Mouse (Mus musculus): ENCODE measurements at regions not wholly inside any gene's neighbourhood (a gene's known extent, or its start where the extent isn't known, plus 50 kb on each side); places are given as distances from the start of the nearest gene placed in this dataset.
"Not testable (repeated sequence)": the region's sequence is repeated elsewhere in the genome, so short reads cannot be mapped to it uniquely, and the experiment has no call there.

GRCm38 (mm10) chr13:83739131-83739530 lies 235.3 kb downstream of the Mef2c start:
- no peak for ATAC-seq (replicated peaks in 1 of 2; ENCODE audit: insufficient read depth in 1 of 2, low FRiP score in 2 of 2, low TSS enrichment in 1 of 2, low read depth in 1 of 2, poor library complexity in 2 of 2, severe bottlenecking in 2 of 2)

GRCm38 (mm10) chr13:83739541-83740061 lies 235.8 kb downstream of the Mef2c start:
- peak; percentile 15 to 41; a peak in 1 of 4 replicates for ATAC-seq (replicated peaks in 1 of 2; ENCODE audit: insufficient read depth in 1 of 2, low FRiP score in 2 of 2, low TSS enrichment in 1 of 2, low read depth in 1 of 2, poor library complexity in 2 of 2, severe bottlenecking in 2 of 2)

DNA sequence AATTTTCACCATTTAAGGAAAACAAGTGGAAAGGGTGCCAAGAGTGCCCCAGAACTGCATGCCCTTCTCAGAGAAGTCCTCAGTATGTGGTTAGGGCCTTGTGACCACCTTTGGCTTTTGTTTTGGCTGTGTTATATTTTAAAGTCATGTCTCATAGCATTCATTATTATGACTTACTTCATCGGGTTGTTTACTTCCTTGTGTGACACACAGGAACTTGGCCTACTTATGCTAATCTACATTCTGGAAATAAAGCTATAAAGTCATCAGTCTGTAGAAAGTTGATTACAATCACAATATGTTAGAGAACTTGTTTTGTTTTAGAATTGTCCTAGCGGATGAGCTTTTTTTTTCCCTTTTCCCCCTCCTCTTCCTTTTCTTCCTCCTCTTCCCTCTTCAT lies 236.3 kb downstream of the Mef2c start:
- no peak for ATAC-seq (replicated peaks in 1 of 2; ENCODE audit: insufficient read depth in 1 of 2, low FRiP score in 2 of 2, low TSS enrichment in 1 of 2, low read depth in 1 of 2, poor library complexity in 2 of 2, severe bottlenecking in 2 of 2)

- ATAC-seq (replicated peaks in 1 of 2; ENCODE audit: insufficient read depth in 1 of 2, low FRiP score in 2 of 2, low TSS enrichment in 1 of 2, low read depth in 1 of 2, poor library complexity in 2 of 2, severe bottlenecking in 2 of 2), result no peak
Measured at GRCm38 (mm10) chr13:83740771-83741170, 236.9 kb downstream of the Mef2c start.

DNA sequence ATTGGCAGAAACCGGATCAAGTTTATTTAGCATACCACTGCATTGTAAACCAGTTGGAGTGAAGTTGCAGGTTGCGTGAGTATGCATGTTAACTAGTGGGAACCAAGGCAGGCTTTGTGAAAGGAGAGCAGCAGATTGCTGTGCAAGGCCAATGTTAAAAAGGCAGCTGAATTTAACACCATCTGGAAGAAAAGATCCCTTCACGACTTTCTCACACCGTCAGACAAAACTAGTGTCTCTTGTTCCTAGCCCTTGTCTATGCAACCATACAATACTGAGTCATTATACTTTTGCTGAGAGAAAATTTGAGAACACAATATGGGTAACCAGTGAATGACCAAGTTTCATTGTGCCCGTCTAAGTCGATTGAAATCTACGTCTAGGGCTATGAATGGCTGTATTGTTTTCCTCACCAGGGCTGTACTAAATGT lies 237.8 kb downstream of the Mef2c start:
- ATAC-seq (replicated peaks in 1 of 2; ENCODE audit: insufficient read depth in 1 of 2, low FRiP score in 2 of 2, low TSS enrichment in 1 of 2, low read depth in 1 of 2, poor library complexity in 2 of 2, severe bottlenecking in 2 of 2), result no peak

DNA sequence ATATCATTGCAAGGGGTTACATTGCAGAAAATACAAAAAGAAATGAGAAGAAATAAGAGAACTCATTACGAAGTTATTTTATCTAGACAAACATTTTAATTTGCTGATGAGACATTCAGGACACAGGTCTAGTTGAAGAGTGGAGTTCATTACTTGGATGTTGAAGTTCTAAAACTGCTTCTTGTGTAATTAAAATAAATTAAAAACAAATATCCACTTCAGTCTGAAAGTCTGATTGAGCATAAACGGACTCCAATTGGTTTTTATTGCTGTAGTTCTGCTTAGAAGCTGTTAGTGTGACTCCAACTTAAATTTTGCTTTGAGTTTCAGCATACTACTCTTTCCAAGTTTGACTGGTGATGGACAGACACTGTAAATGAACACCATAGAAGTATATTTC lies 238.3 kb downstream of the Mef2c start:
- no peak for ATAC-seq (replicated peaks in 1 of 2; ENCODE audit: insufficient read depth in 1 of 2, low FRiP score in 2 of 2, low TSS enrichment in 1 of 2, low read depth in 1 of 2, poor library complexity in 2 of 2, severe bottlenecking in 2 of 2)

DNA sequence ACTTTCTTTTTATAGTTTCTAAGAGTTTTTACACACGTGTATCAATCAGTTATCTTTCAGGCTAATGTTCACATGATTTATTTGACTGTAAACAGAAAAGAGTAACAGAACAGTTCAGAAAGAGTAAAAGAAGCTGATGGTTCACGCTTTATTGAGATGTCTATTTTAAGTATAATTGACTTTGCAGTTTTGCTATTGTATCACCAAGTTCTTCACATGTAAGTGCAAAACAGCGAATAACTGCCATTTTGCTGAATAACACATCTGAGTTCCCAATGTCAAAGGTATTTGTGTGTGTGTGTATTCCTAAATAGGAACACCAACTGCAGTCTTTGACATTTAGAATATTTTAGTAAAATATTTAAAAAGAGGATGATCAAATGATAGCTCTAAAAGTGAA lies 238.7 kb downstream of the Mef2c start:
- no peak for ATAC-seq (replicated peaks in 1 of 2; ENCODE audit: insufficient read depth in 1 of 2, low FRiP score in 2 of 2, low TSS enrichment in 1 of 2, low read depth in 1 of 2, poor library complexity in 2 of 2, severe bottlenecking in 2 of 2)

DNA sequence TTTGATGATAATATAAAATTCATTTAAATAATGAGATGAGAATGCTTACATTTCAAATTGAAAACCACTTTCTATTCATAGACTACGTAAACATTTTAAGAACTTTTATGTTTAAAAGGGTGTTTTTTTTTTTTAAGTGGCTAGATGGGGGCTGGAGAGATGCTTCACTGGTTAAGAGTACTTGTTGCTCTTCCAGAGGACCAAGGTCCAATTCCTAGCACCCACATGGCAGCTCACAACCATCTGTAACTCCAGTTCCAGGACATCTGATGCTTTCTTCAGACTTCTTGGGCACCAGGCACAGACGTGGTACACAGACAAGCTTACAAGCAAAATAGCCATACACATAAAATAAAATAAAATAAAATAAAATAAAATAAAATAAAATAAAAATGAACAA lies 239.5 kb downstream of the Mef2c start:
- no peak for ATAC-seq (replicated peaks in 1 of 2; ENCODE audit: insufficient read depth in 1 of 2, low FRiP score in 2 of 2, low TSS enrichment in 1 of 2, low read depth in 1 of 2, poor library complexity in 2 of 2, severe bottlenecking in 2 of 2)

DNA sequence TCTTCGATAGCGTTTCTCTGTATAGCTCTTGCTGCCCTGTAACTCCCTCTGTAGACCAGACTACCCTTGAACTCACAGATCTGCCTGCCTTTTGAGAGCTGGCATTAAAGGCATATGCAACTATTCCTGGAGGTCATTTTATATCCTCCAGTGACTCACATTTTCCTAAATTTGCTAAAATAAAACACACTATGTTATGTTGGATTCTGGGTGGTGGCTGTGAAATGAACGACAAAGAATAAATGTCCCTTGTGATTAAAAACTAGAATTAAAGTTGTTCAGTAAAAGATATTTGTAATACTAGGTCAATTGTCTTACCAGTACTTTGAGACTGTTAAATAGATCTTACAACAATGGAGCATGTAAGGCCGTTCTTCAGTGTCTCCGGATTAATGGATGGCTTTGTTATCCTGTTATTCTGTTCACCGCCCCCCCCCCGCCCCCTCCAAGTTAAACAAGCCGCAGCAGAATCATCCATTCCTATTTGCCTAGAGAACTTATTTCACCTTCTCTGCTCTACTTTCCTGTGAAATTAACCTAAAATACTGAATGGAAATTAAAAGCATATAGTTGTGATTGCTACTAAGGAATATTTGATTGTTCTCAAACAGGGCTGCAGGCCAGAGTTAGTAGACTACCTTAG lies 240.4 kb downstream of the Mef2c start:
- ATAC-seq (replicated peaks in 1 of 2; ENCODE audit: insufficient read depth in 1 of 2, low FRiP score in 2 of 2, low TSS enrichment in 1 of 2, low read depth in 1 of 2, poor library complexity in 2 of 2, severe bottlenecking in 2 of 2), result no peak

GRCm38 (mm10) chr13:83744981-83745555 lies 241.2 kb downstream of the Mef2c start:
- ATAC-seq (replicated peaks in 1 of 2; ENCODE audit: insufficient read depth in 1 of 2, low FRiP score in 2 of 2, low TSS enrichment in 1 of 2, low read depth in 1 of 2, poor library complexity in 2 of 2, severe bottlenecking in 2 of 2), result peak; percentile 40 to 82; a peak in 3 of 4 replicates

- no peak for ATAC-seq (replicated peaks in 1 of 2; ENCODE audit: insufficient read depth in 1 of 2, low FRiP score in 2 of 2, low TSS enrichment in 1 of 2, low read depth in 1 of 2, poor library complexity in 2 of 2, severe bottlenecking in 2 of 2)
Measured at GRCm38 (mm10) chr13:83745961-83746360, 242.1 kb downstream of the Mef2c start.

DNA sequence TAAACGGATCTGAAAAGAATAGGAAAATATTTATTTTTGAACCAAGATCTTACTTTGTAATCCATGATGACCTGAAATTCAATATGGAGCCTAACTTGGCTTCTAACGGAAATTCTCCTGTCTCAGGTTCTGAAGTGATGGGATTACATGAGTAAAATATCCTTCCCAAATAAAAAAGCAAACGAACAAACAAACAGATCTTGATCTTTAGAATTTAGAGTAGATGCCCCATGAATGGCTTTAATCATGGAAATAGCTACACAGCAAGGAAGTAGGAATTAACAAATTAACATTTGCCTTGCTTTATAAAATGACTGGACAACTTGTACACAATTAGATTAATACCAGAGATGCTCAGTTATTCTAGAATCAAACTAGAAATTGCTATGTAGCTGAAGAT lies 243.8 kb downstream of the Mef2c start:
- ATAC-seq (replicated peaks in 1 of 2; ENCODE audit: insufficient read depth in 1 of 2, low FRiP score in 2 of 2, low TSS enrichment in 1 of 2, low read depth in 1 of 2, poor library complexity in 2 of 2, severe bottlenecking in 2 of 2), result no peak

DNA sequence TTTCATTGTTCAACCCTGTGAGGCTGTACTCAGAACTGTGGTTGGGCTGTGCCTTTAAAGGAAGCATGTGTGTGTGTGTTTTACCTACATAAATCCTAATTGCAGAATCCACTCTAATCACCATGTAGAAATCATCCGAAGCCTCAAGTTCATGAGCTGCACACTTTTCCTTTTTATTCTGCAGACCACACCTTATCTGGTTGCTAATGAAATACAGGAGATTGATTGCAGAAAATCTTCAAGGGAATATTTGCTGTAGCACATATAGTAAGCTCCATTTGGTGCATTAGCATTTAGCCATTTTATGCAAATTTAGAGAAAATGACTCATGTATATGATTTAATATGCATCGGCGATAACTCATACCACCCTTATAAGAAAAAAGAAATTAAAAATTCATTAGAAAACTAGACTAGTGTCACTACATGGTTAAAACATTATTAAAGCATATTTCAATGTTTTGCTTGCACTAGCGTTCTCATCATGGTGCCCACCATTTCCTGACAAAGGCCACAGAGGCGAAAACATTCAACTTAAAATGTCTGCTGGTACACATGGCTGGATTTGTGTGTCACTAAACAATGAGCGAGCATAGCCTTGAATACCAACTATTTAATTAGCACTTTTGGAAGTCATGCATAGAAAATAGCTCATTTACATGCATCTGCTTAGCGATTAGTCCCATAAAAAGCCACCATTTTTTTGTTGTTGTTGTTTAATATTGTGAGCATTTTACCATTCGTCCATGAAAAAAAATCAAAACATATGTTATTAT lies 245.7 kb downstream of the Mef2c start:
- ATAC-seq (replicated peaks in 1 of 2; ENCODE audit: insufficient read depth in 1 of 2, low FRiP score in 2 of 2, low TSS enrichment in 1 of 2, low read depth in 1 of 2, poor library complexity in 2 of 2, severe bottlenecking in 2 of 2), result no peak

DNA sequence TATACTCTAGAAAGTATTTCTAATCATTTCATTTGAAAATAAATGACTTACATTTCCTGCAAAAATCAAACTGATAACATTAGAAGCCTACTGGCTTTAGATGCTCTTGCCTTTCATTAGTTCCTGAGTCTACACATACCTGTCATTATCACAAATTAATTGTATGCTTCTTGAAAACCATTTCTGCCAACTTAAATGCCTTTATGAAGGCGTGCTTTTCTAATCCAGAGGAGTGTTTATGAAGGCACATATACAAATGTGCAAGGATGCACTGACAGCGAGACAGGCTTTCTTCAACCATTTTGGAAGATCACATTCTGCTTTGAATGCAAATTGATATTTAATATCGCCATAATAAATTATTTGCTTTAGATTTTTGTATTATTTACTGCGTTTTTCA lies 246.6 kb downstream of the Mef2c start:
- ATAC-seq (replicated peaks in 1 of 2; ENCODE audit: insufficient read depth in 1 of 2, low FRiP score in 2 of 2, low TSS enrichment in 1 of 2, low read depth in 1 of 2, poor library complexity in 2 of 2, severe bottlenecking in 2 of 2), result no peak

- no peak for ATAC-seq (replicated peaks in 1 of 2; ENCODE audit: insufficient read depth in 1 of 2, low FRiP score in 2 of 2, low TSS enrichment in 1 of 2, low read depth in 1 of 2, poor library complexity in 2 of 2, severe bottlenecking in 2 of 2)
Measured at GRCm38 (mm10) chr13:83760387-83761170, 256.7 kb downstream of the Mef2c start.

- no peak for ATAC-seq (replicated peaks in 1 of 2; ENCODE audit: insufficient read depth in 1 of 2, low FRiP score in 2 of 2, low TSS enrichment in 1 of 2, low read depth in 1 of 2, poor library complexity in 2 of 2, severe bottlenecking in 2 of 2)
Measured at GRCm38 (mm10) chr13:83762484-83762883, 258.6 kb downstream of the Mef2c start.

DNA sequence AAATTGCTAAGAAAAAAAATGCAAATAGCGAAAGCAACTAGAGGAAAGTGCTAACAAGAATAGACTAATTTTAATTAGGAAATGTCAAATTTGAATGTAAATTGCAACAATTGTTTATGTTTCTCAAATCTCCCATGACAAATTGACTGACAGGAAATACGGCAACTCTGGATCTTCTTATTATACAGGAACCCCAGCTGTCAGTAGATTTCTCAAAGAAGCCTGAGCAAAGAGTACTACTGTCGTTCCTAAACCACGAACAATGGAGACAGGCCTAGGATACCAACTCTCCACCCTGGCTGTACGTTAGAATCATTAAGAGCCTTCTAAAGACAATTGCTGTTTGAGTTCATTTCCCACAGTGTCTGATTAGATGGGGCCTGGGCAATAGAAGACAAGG lies 259.5 kb downstream of the Mef2c start:
- ATAC-seq (replicated peaks in 1 of 2; ENCODE audit: insufficient read depth in 1 of 2, low FRiP score in 2 of 2, low TSS enrichment in 1 of 2, low read depth in 1 of 2, poor library complexity in 2 of 2, severe bottlenecking in 2 of 2), result not testable (repeated sequence)

GRCm38 (mm10) chr13:83785643-83786042 lies 281.8 kb downstream of the Mef2c start:
- no peak for ATAC-seq (replicated peaks in 1 of 2; ENCODE audit: insufficient read depth in 1 of 2, low FRiP score in 2 of 2, low TSS enrichment in 1 of 2, low read depth in 1 of 2, poor library complexity in 2 of 2, severe bottlenecking in 2 of 2)

All from hematopoietic stem cell, adult 5-6 weeks (primary cell).